12 mouse cellular contexts compared by ENCODE assay signal in the genomic region with DNA sequence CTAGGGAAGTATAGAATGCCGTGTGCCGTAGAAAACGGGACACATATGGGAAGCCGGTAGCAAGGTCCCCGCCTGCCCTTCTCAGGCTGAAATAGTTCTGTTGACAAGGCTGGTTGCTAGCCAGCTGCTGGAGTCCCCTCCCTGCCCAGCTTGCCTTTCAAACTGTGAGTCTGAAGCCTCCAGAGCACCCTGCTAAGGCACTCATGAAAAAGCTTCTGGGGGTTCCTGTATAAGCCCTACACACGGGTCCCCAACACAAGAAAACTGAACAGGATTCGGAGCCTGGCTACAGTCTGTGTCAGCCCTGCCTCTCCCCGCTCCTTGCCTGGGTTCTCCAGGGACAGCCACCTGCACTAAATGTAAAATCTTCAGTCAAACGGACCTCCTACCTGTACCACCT. TPM values are rescaled to one million over a fixed set of nuclear protein-coding genes. Genes with fewer than 3 reads are reported as not detected.
DNase-seq lines count a peak whose midpoint lies in the region; ATAC-seq and TF ChIP-seq lines count a peak whose summit lies in the region.
"Had no signal": no experiment of that assay in that cellular context is flagged by ENCODE, and none has a peak within 500 bp of the region (broad histone marks: within the 10 kb centered on the region; RNA-seq: fewer than 3 reads in every experiment).

No protein-coding gene starts in this region.

- no peak for ATAC-seq in midbrain, embryonic 15.5 days (replicated peaks)
- ATAC-seq: Patski had no signal

- no peak for TF ChIP-seq CTCF in cerebellum, adult 2 months (IDR thresholded peaks at IDR 0.05; ENCODE audit: borderline replicate concordance, insufficient read depth, low read depth, low read length)

- 7% methylated on average over 9 of the region's 9 CpGs for WGBS in cerebellum, adult 2 months
- 62% methylated on average over 9 of the region's 9 CpGs for WGBS in midbrain, embryonic 15.5 days

- H3K9ac ChIP-seq in midbrain, embryonic 15.5 days = peak overlapping the region; percentile 30
- H3K9ac ChIP-seq: lung, embryonic 15.5 days had no signal

- H3K4me2 ChIP-seq in midbrain, embryonic 15.5 days = peak overlapping the region; percentile 89

- no peaks in the 10 kb centered on the region for H3K27me3 ChIP-seq in cerebellum, adult 2 months (ENCODE audit: control insufficient read depth, insufficient read depth, low read length)
- 0 out of 2 replicates have a peak, but pooled peaks cover 8% of the 10 kb centered on the region for H3K27me3 ChIP-seq in midbrain, embryonic 15.5 days (replicated peaks)

- DNase-seq in cerebellum, adult 2 months = peak; percentile 68 to 70
- DNase-seq in cerebellum, adult 11 months = no peak
- DNase-seq in layer of hippocampus, adult 9-11 months = peak; percentile 44
- no peak for DNase-seq in layer of hippocampus, postnatal 36 days
- peak; percentile 65 to 67 for DNase-seq in cerebellum, postnatal 14 days
- no peak for DNase-seq in kidney, adult 18-20 months
- DNase-seq in adrenal gland, postnatal 36 days = no peak

- TF ChIP-seq POLR2A in cerebellum, adult 2 months (IDR thresholded peaks at IDR 0.05; ENCODE audit: borderline replicate concordance, insufficient read depth, low read length) = peak; percentile 43; the same call in 1 of the 2 replicates

- no peaks in the 10 kb centered on the region for H3K36me3 ChIP-seq in midbrain, embryonic 15.5 days (replicated peaks)
- H3K36me3 ChIP-seq: lung, embryonic 15.5 days had no signal

- H3K4me1 ChIP-seq in cerebellum, adult 2 months (ENCODE audit: control insufficient read depth, insufficient read depth, low read length) = peaks cover 5% of the 10 kb centered on the region; the same call in 1 of the 2 replicates
- H3K4me1 ChIP-seq in midbrain, embryonic 15.5 days = peaks cover 16% of the 10 kb centered on the region

- peak overlapping the region; percentile 78 for H3K4me3 ChIP-seq in cerebellum, adult 2 months (replicated peaks; ENCODE audit: insufficient read depth, low read depth, low read length)
- H3K4me3 ChIP-seq in midbrain, embryonic 15.5 days = peak overlapping the region; percentile 63
- H3K4me3 ChIP-seq: erythroblast, embryonic 14.5 days; lung, embryonic 15.5 days had no signal

- no peaks in the 10 kb centered on the region for H3K9me3 ChIP-seq in midbrain, embryonic 15.5 days
- H3K9me3 ChIP-seq: lung, embryonic 15.5 days had no signal

- peak overlapping the region; percentile 99 for H3K27ac ChIP-seq in cerebellum, adult 2 months (ENCODE audit: insufficient read depth, low read length)
- no peak overlapping the region for H3K27ac ChIP-seq in midbrain, embryonic 15.5 days
- H3K27ac ChIP-seq: lung, embryonic 15.5 days; stomach, postnatal 0 days had no signal

RNA-seq across cellular contexts. Expression of a gene that starts 2.3 kb away (rescaled TPM):
- 241 and 269 TPM in 2 replicates for polyA plus RNA-seq in cerebellum, adult 2 months (2012; rRNA removed)
- total RNA-seq in layer of hippocampus, postnatal 36 days (2021) = 100 to 1,000 TPM; 143 to 152 TPM
- polyA plus RNA-seq in midbrain, embryonic 15.5 days (2015; fragmentation: Nextera tagmentation; extraction: Ambion mirVana) = 5.2 and 5.7 TPM in 2 replicates
- total RNA-seq in adrenal gland, postnatal 36 days (2021) = 1 to 10 TPM; 3.8 to 4.3 TPM
- polyA plus RNA-seq: erythroblast, embryonic 14.5 days; Patski had no signal

RNA-seq across cellular contexts. Expression of a gene that starts 54.2 kb away (rescaled TPM):
- 0.68 and 0.77 TPM in 2 replicates for polyA plus RNA-seq in cerebellum, adult 2 months (2012; rRNA removed)
- total RNA-seq in layer of hippocampus, postnatal 36 days (2021) = 1 to 10 TPM; 2.9 to 3.8 TPM
- 1.4 and 1.8 TPM in 2 replicates for polyA plus RNA-seq in midbrain, embryonic 15.5 days (2015; fragmentation: Nextera tagmentation; extraction: Ambion mirVana)
- total RNA-seq in adrenal gland, postnatal 36 days (2021) = 1 to 10 TPM; 3.1 to 6.6 TPM
- polyA plus RNA-seq: Patski had no signal

Comparison
In these comparisons a context has a peak if more than half of its experiments do, and no peak if none do; other contexts are left out.
1. DNase-seq: peak in cerebellum, adult 2 months (2 of 2), layer of hippocampus, adult 9-11 months (single experiment) and cerebellum, postnatal 14 days (2 of 2); none in cerebellum, adult 11 months (single experiment), layer of hippocampus, postnatal 36 days (0 of 2), kidney, adult 18-20 months (single experiment) and adrenal gland, postnatal 36 days (0 of 2).
2. RNA of a gene that starts 2.3 kb away (total RNA-seq): 143 to 152 TPM in layer of hippocampus, postnatal 36 days; 3.8 to 4.3 TPM in adrenal gland, postnatal 36 days; every median in the first group is over 10 times any median in the second.